Mouse (Mus musculus) brain, adult 2 months (tissue): ENCODE measurements around the gene Megf8.

Source experiments
- DNase-seq: peaks from one replicate; pipeline ENCODE4 v3.0.0; 2011; ENCODE audit warnings: low read depth, low spot score

Megf8 gene

DNA sequence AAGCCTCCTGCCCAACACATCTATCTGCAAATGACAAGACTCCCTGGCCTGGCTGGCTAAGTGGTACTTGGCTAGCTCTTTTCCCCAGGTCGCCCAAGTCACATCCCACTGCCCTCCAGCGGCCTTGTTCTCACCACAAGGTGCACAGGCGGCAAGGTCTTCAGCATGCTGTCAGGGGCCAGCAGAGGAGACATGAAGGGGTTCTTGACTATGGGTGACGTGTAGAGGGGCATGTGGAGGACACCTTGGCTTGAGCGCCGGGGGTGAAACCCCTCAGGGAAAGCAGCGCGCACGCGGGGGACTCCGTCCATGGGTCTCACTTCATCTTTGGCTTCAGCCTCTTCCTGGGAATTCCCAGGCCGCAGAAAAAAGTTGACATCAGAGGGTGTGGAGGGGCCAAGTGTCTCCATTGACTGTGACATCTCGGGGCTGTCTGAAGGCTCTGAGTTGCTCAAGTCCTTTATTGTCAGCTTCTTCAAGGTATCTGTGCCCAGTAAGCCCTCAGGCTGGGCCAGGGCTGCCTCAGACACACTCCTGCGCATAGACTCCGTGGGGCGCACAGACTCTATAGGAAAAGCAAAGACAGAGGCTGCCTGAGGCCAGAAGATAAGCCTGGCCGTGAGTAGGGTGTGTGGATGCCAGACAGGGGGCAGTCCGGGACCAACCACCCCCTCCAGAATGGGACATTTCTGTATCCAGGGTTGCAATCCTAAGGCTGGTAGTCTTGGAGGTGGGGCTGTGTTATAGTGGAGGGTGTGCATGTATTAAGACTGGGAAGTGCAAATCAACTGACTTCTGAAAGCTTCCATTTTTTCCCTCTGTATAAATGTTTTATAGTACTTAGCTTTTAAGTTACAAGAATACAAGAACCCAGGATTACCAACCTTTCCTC, 63.7 kb downstream of the Megf8 start:
- DNase-seq: no peak

DNA sequence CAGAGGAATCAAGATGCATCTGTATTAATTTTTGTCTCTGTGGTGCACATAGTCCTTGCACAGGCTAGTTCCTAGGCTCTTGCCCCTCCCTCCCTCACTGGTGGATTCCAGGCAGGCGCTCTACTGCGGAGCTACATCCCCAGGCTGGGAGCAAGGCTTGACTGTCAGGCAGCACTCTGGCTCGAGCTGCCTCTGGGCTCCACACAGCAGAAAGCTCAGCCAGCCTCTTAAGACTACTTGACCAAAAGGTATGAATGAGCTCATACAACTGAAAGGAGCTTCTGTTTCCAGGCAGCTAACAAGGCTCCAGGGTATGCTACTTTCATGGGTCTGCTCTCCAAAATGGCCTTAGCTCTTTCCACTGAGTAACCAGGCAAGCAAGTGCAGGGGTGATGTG, 64.3 kb downstream of the Megf8 start:
- DNase-seq: no peak

DNA sequence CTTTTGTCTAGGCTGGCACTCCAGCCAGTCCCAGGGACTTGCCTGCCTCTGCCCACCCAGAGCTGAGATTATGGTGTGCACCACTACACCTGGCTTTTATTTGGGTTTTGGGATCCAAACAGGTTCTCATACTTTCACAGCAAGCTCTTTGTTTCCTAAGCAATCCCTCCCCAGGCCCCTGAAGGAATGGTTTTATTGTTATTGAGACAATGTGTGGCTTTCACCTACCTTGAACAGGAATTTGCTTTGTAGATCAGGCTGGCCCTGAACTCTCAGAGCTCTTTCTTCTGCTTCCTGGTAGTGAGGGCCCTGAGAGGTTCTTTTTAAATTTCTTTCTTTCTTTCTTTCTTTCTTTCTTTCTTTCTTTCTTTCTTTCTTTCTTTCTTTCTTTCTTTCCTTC, 65.6 kb downstream of the Megf8 start:
- DNase-seq: no peak

DNA sequence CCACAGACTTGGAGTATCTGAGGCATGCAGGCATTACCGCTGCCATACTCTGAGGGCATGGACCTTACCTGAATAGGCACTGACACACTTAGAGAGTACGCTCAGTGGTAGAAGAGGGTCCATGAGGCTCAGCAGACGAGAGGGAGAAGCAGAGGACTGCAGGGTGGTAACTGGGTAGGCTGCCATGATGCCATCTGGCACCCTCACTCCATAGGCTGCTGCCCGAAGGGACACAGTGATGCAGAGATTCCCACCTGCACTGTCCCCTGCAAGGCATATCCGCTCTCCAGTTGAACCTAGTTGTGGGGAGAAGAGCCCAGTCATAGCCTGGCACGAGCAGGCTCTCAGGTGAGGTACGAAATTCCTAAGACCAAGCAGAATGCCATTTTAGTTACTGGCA, 66.4 kb downstream of the Megf8 start:
- DNase-seq: no peak

DNA sequence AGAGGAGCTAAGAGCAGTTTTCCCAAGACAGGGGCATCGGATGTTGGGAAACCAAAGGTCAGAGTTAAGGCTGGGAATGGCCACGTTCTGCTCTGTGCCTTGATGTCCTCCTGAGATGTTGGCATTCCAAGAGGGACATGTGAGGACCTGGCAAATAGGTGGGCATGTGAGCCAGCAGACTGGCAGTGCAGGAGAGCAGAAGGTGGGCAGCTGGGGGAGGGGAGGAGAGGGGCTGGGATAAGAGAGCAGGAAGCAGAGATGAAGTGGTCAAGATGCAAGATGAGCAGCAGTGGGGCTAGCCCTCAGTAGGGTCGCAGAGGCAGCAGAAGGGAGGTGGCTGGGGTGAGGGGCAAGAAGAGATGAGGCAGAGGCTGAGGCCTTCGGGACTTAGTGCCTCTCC, 66.9 kb downstream of the Megf8 start:
- DNase-seq: no peak

DNA sequence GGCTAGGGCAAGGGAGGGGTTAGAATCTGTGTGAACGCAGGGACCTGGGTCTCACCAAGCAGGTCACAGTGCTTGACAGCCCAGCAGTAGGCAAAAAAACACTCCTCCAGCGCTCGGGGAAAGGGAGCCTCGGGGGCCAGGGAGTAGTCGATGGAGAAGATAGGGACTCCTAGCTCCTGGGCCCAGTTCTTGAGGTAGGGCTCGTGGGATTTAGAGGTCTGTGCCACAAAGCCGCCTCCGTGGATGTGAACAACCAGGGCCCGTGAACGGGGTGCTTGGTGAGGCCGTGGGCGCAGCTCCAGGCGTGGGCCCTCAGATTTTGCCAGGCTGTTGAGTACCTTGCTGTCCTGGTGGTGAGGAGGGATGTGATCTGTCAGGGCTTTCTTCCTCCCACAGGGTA, 67.4 kb downstream of the Megf8 start:
- no peak for DNase-seq

DNA sequence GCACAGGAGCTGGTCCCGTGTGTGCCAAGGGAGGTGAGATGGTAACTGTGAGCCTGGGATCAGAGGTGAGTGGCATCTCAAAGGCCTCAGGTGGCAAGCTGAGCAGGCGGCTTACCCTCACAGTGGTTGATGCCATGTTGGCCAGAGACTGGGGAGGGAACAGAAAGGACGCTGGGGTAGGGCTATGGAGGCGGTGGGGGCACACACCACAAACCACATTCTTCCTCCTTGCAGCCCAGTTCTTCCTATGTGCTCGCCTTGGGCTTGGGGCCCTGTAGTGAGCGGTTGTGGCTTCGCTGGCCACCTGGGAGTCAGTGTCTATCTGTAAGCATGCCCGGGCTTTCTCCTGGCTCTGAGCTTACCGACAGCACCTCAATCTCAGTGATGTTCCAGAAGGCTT, 67.9 kb downstream of the Megf8 start:
- no peak for DNase-seq

DNA sequence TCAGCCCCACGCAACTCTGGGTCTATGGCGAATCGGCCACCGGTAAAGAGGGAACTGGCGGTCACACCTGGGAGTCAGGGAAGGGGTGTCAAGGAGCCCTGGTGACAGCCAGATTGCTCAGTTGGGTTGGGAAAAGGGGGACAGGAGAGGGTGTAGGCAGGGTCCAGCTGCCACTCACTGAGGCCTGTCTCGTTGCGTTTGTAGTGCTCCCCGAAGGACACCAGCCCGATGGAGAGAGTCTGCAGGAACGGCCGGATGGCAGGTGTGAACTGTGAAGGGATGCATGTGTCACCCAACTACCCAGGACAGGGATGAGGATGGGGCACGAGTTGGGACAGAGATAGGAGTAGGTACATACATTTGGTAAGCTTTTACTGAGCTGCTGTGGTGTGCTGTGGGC, 68.3 kb downstream of the Megf8 start:
- DNase-seq: no peak

DNA sequence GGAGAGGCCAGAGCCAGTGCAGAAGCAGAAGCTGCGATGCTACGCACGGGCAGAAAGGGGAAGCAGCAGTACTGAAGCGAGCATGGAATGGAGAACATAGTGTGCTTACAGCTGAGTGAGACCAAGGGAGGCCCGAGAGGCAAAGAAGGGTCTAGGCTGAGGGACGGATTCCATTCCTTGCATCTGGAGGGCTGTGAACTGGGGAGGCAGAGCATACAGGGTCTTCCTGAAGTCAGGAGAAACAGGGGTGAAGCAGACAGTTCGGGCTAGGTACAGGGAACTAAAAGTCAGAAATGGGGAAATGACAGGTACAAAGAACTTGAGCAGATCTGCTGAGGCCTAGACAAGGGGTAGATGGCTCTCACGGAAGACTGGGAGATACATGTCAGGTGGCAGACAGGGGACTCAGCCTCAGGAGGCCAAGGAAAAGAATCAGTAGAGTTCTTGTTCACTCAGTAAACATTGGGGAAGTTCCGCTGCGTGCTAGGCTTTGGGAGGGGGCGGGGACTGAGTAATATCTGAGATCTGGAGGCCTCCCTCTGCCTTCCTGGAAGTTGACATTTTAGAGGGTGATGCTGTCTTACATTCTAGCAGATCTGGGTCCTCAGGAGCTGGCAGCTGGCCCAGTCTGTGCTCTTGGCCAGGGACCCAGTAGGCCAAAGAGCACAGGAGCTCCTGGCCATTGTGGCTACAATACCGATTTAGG, 69.0 kb downstream of the Megf8 start:
- DNase-seq: peak; percentile 91

DNA sequence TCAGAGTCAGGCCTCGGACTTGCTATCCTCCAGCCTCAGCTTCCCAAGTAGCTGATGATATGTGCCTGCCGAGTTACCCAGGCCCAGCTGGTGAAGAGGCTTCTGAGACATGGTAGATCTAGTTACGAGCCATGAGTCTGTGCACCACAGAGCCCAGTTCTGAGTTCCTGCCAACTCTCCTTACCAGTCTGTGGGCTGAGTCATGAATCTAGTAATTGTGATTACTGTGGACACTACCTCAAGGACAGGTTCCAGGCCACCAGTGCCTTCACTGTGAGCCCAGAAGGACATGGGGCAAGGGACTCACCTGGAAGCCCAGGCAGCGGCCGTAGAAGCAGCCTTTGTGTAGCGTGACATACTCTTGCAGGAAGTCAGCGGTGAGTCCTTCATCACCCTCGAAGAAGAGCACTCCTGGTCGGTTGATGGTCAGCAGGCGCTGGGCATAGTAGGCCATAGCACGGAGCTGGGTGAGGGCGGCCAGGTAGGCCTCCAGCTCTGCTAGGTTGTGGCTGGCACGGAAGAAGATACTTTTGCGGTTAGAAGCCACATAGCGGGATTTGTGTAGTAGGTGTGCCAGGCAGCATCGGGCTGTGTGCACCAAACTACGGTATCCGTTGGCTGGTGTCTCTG, 71.0 kb downstream of the Megf8 start:
- DNase-seq: peak; percentile 51

DNA sequence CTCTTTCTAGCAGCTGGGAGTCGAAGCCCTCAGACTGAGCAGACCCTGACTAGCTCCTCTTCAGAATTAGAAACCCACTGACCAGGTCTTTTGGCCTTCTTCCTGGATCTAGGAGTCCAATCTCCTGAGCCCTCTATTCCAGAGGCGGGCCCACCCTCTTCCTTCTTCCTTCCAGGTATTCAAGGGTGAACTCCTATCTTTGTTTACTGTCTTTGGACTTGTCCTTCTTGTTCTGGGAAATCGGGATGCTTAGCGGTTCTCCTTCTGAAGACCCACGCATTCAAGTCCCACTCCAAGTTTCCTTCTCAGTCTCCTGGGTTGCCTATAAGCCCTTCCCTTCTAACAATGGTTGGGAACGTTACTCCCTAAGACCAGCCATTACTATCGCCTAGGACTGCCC, 72.0 kb downstream of the Megf8 start:
- DNase-seq: no peak

DNA sequence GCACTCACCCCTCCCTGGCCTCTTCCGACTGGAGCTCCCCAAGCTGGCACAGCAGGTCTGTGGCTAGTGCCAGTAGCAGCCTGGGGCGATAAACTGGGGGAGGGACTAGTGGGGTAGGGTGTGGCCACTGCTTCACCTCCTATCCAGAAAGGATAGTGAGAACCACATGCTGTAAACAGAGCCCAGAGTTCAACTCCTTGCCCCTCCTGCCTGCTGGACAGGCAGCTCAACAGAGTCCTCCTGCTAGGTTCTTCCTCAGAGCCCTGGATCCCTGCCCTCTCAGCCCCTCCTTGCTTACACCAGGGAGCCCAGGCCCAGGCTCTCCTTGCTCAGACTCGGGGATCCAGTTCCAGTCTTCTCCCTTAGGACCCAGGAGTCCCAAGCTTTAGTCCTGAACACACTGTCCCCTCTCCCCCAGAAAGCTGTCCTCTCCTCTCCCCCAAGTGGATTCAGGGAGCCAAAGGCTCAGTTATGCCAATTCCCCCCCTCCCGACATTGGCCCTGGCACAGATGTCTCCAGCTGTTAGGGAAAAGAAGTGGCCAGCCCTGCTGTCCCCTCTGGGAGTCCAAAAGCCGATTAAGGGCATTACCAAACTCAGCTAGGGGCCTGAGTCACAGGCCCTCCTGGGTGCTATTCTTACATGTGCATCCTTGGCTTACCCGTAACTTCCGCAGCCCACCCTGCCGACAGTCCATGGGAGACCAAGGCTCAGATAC, 73.2 kb downstream of the Megf8 start:
- DNase-seq: peak; percentile 72

DNA sequence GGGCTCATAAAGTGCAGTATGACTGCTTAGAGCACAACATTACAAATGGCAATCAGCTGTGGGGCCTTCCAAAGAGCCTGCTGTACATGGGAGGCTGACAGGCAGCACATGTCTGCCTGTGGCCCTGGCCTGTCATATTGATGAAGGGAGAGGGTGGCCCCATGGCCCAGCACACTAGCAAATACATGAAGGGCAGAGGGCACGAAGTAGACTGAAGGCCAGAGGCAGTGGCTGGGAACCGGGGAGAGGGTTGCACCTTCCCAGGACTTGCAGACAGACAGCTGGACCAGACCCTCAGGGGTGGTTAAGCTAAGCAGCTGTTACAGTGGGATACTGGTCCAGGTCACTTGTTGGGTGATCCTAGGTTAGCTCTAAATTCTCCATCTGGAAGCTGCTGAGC, 74.0 kb downstream of the Megf8 start:
- no peak for DNase-seq

DNA sequence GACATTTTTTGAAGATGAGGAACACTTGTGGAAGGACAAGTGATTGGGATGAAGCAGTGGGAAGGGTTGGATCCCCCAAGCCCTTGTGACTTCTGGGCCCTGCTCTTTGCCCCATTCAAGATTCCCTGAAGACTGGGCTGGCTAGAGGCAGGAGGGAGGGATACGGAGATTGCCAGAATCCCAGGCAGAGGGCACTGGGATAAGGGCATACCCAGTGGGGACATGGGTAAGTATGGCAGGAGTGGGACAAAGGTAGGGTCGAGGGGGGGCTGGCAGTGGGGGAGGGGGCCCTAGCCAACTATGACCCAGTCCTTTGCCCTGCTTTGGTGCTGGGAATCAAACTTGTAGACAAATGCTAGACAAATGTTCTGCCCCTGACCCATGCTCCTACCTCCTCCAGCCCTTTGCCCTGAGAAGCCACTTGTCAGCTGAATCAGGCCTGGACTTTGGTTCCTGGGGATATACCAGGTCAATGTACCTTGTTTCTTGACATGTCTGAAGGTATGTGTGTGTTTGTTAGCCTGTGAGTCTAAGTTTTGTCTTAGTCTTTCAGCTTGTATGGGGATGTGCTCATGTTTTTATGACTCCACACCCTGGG, 75.0 kb downstream of the Megf8 start:
- DNase-seq: no peak

DNA sequence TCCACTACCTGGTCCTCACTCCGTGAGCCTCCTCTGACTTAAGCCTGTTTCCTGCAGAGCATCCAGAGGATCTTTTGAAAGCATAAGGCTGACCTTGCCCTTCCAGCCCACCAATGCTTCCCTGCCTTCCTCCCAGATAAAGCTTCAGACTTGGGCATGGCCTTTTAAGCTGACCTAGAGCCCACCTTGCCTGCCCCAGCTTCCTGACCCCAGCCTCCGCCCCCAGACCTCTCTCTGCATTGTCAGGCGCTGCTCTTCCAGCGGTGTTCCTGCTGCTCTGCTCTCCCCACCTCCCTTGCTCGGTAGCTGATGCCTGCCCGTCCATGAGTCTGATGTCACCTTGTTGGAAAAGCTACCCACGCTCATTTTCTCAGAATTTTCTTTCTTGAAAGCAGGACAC, 75.9 kb downstream of the Megf8 start:
- peak; percentile 44 for DNase-seq

DNA sequence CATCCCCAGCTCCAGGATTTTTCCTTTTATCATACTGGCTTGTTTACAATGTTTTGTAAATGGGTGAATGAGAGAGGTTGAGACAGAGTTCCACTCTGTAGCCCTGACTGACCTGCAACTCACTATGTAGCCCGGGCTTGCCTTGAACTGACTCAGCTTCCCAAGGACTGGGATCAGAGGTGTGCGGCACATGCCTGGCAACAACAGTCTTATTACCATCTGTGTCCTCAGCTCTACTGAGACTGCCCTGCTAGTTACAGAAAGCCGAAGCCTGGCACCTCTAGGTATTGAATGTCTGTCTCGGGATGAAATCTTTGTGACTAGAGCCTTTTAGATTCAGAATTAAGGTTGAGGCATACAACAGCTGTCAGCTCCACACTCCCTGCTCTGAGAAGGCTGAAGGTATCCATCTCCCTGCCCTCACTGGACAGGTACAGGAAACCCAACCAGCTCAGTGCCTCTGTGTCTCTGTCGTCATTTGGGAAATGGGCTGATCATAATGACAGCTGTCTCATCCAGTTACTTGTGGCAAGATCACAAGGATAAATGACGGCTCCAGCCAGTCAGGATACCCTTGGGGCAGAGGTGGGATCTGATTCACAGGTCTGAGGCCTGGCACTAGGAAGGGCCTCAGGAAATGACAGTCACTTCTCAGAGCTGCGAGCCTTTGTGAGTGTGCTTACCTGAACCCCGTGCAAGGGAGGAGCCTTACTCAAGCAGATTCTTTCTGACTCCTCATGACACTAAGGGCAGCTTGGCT, 76.7 kb downstream of the Megf8 start:
- DNase-seq: peak; percentile 46

DNA sequence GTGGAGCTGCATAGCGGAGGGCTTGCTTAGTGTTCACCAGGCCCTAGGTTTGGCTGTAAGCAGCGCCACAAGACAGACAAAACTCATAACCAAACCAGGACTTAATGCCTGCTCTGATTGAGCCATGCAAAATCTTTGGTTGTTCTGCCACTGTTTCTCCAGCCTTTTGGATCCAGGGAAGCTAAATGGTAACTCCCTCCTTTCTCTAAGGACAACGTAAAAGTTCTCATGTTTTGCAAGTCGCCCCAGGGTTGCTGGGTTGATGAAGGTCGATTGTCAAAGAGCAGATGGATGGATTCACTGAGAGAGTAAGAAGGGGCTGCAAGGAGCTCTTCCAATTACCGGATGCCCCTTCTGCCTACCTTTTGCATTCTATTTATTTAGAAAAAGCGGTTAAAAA, 77.8 kb downstream of the Megf8 start:
- DNase-seq: peak; percentile 29

DNA sequence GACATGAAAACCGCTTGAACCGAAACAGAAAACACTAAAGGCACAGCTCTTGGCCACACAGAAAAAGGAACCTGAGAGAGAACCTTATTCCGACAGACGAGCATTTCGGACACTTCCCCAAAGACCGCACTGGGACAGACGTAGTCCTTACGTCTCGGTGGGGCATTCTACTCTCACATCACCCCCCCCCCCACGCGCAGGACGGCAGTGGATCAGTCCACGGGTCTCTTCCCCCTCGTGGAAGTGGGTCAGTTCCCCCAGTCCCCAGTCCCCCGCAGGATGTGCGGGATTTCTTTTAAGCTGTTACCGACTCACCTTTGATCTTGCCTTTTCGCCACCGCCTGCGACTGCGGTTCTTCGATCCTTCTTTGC, 78.2 kb downstream of the Megf8 start:
- DNase-seq: peak; percentile 72

DNA sequence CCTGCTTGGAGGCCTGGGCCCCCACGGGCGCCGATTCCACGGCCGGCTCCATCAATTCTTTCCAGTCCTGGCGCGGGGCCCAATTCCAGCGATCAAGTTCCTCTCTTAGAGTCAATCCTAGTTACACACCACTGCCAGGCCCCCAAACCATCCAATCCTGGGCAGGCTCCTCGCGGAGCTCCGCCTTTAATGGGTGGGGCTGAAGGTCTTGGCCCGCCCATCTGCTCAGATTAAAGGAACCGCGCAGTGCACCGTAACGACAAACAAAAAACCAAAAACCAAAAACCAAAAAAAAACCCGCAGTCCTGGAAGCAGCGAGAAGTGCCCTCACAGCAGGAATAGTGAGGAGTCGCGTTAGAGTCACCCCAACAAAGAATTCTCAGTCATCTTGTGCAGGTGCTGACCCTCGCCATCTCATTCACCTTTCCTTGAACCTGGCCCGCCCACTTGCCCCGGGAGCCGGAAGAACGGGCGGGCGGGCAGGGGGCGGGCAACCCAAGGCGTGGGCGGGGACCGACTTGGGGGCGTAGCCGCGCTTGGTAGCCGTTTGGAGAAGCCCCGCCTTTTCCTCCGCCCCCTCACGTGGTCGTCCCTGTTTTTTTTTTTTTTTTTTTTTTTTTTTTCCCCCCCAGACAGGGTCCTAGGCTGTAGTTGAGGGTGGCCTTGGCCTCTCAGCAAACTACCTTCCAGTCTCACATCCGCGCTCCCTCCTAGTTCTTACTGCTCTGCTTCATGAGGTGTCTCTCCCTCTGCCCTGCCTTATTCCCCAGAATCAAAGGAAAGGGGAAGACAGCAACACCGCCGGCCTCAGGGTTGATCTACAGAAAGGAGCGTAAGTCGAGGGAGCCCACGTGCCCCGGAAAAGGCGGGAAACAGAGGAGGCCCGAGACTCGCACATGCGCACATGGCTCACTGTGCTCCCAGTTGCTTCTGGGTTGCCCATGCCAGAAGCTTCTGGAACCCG, 78.9 kb downstream of the Megf8 start:
- DNase-seq: peak; percentile 98

DNA sequence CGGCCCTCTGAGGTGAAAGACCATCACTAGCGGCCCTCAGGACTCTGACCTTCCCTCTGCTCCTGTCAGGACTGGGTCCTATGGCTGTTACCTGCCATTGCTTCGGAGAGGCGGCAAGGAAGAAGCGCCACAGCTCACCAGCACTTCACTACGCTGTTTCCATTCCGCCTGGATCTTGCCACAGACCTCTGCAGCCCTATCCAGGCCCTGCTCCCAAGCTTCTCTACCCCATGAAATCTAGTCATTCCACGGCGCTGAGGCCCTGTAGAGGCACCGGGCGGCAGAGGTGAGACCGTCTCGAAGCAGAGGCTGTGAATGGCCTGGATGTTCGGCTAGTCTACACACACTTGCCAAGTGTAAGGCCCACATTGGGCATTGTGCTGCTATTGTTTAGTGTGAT, 79.7 kb downstream of the Megf8 start:
- DNase-seq: no peak
